In genomic region chr1:166296971-166297370, GRCm38 (mm10) we compare ENCODE assay signal across 28 mouse cellular contexts. TPM values are rescaled to one million over a fixed set of nuclear protein-coding genes. Genes with fewer than 3 reads are reported as not detected.
A peak's percentile ranks its signal among the peaks of the same experiment; 100 is the strongest.
DNase-seq lines count a peak whose midpoint lies in the region; ATAC-seq lines count a peak whose summit lies in the region.
"Had no signal": no experiment of that assay in that cellular context is flagged by ENCODE, and none has a peak within 500 bp of the region (broad histone marks: within the 10 kb centered on the region; RNA-seq: fewer than 3 reads in every experiment).

No protein-coding gene starts in this region.

- no peaks in the 10 kb centered on the region for H3K4me1 ChIP-seq in liver, embryonic 11.5 days (replicated peaks; ENCODE audit: control insufficient read depth, insufficient read depth, low read length)
- H3K4me1 ChIP-seq in liver, embryonic 12.5 days = no peaks in the 10 kb centered on the region
- H3K4me1 ChIP-seq: embryonic facial prominence, embryonic 15.5 days; heart, embryonic 10.5 days; limb, embryonic 12.5 days; liver, embryonic 13.5 days; megakaryocyte, embryonic 14.5 days; midbrain, embryonic 13.5 days; neural tube, embryonic 12.5 days had no signal

- H3K9me3 ChIP-seq in liver, embryonic 11.5 days (ENCODE audit: control insufficient read depth, low read length) = no peaks in the 10 kb centered on the region
- H3K9me3 ChIP-seq in liver, embryonic 12.5 days (replicated peaks) = no peaks in the 10 kb centered on the region
- H3K9me3 ChIP-seq: embryonic facial prominence, embryonic 15.5 days; heart, embryonic 10.5 days; hindbrain, embryonic 15.5 days; limb, embryonic 12.5 days; liver, embryonic 13.5 days; megakaryocyte, embryonic 14.5 days; midbrain, embryonic 13.5 days; neural tube, embryonic 12.5 days had no signal

- no peak overlapping the region for H3K27ac ChIP-seq in liver, embryonic 11.5 days (ENCODE audit: low read depth, low read length)
- H3K27ac ChIP-seq in liver, embryonic 12.5 days = no peak overlapping the region
- H3K27ac ChIP-seq: embryonic facial prominence, embryonic 15.5 days; heart, embryonic 10.5 days; hindbrain, embryonic 15.5 days; kidney, postnatal 0 days; limb, embryonic 12.5 days; liver, embryonic 13.5 days; midbrain, embryonic 13.5 days; neural tube, embryonic 12.5 days had no signal

- peak; percentile 66 for DNase-seq in adrenal gland, adult 2 months
- no peak for DNase-seq in adrenal gland, postnatal 25 days
- peak; percentile 24 for DNase-seq in liver, embryonic 11.5 days (ENCODE audit: low spot score)
- DNase-seq in adrenal gland, postnatal 36 days = peak; percentile 51 to 68
- DNase-seq in frontal cortex, postnatal 14 days (ENCODE audit: low spot score in 2 of 2) = no peak
- no peak for DNase-seq in ovary, postnatal 14 days (ENCODE audit: low spot score)
- DNase-seq: heart, postnatal 4 days; liver, embryonic 13.5 days; lung, postnatal 36 days; thymus, adult 2 months; thymus, postnatal 4 days had no signal

- H3K27me3 ChIP-seq in liver, embryonic 11.5 days (replicated peaks; ENCODE audit: control insufficient read depth, insufficient read depth, low read length) = no peaks in the 10 kb centered on the region
- 0 out of 2 replicates have a peak, but pooled peaks cover 8% of the 10 kb centered on the region for H3K27me3 ChIP-seq in liver, embryonic 12.5 days (replicated peaks)
- H3K27me3 ChIP-seq: embryonic facial prominence, embryonic 15.5 days; hindbrain, embryonic 15.5 days; limb, embryonic 12.5 days; midbrain, embryonic 13.5 days; neural tube, embryonic 12.5 days; Patski had no signal

- no peaks in the 10 kb centered on the region for H3K36me3 ChIP-seq in liver, embryonic 11.5 days (ENCODE audit: control insufficient read depth, insufficient read depth, low read length)
- no peaks in the 10 kb centered on the region for H3K36me3 ChIP-seq in liver, embryonic 12.5 days
- H3K36me3 ChIP-seq: embryonic facial prominence, embryonic 15.5 days; heart, embryonic 10.5 days; hindbrain, embryonic 15.5 days; limb, embryonic 12.5 days; liver, embryonic 13.5 days; neural tube, embryonic 12.5 days had no signal

- no peak overlapping the region for H3K4me3 ChIP-seq in liver, embryonic 11.5 days (ENCODE audit: low read depth, low read length)
- H3K4me3 ChIP-seq in liver, embryonic 12.5 days = no peak overlapping the region
- H3K4me3 ChIP-seq: embryonic facial prominence, embryonic 15.5 days; heart, embryonic 10.5 days; hindbrain, embryonic 15.5 days; limb, embryonic 12.5 days; liver, embryonic 13.5 days; megakaryocyte, embryonic 14.5 days; midbrain, embryonic 13.5 days; neural tube, embryonic 12.5 days had no signal

- WGBS in liver, embryonic 11.5 days = 78% methylated on average over 8 of the region's 8 CpGs
- WGBS in liver, embryonic 12.5 days (ENCODE audit: insufficient replicate concordance) = 69% methylated on average over 8 of the region's 8 CpGs

- H3K4me2 ChIP-seq in liver, embryonic 11.5 days = no peak overlapping the region
- no peak overlapping the region for H3K4me2 ChIP-seq in liver, embryonic 12.5 days
- H3K4me2 ChIP-seq: embryonic facial prominence, embryonic 15.5 days; hindbrain, embryonic 15.5 days; limb, embryonic 12.5 days; liver, embryonic 13.5 days; midbrain, embryonic 13.5 days; neural tube, embryonic 12.5 days had no signal

- no peak overlapping the region for H3K9ac ChIP-seq in liver, embryonic 11.5 days (ENCODE audit: low read depth, low read length)
- no peak overlapping the region for H3K9ac ChIP-seq in liver, embryonic 12.5 days
- H3K9ac ChIP-seq: embryonic facial prominence, embryonic 15.5 days; hindbrain, embryonic 15.5 days; limb, embryonic 12.5 days; liver, embryonic 13.5 days; lung, embryonic 14.5 days; midbrain, embryonic 13.5 days; neural tube, embryonic 12.5 days had no signal

- no peak for ATAC-seq in liver, embryonic 11.5 days (replicated peaks; ENCODE audit: low FRiP score)
- no peak for ATAC-seq in liver, embryonic 12.5 days
- ATAC-seq: CD4-positive, CD25-positive, alpha-beta regulatory T cell, adult 4 months; forebrain, embryonic 14.5 days; midbrain, embryonic 13.5 days; Patski had no signal

RNA-seq across cellular contexts. Expression of gene Ildr2, which starts 43.0 kb away (rescaled TPM):
- 10 to 100 TPM in 1 of 2 experiments, 1 to 10 TPM in 1; 3.1 to 11.2 TPM for total RNA-seq in adrenal gland, adult 2 months (2021)
- polyA plus RNA-seq in adrenal gland, adult 2 months (2012; rRNA removed) = 2.0 and 3.6 TPM in 2 replicates
- 3.2 and 4.6 TPM in 2 replicates for total RNA-seq in adrenal gland, postnatal 25 days (2021)
- polyA plus RNA-seq in liver, embryonic 11.5 days (2014; fragmentation: Nextera tagmentation; extraction: Ambion mirVana) = 0.43 and 0.53 TPM in 2 replicates
- 0.12 and 0.41 TPM in 2 replicates for polyA plus RNA-seq in liver, embryonic 12.5 days (2016; fragmentation: Nextera tagmentation; extraction: Ambion mirVana)
- 1 to 10 TPM; 4.1 to 8.0 TPM for total RNA-seq in adrenal gland, postnatal 36 days (2021)
- polyA plus RNA-seq: CD4-positive, CD25-positive, alpha-beta regulatory T cell, adult 4 months had no signal

RNA-seq across cellular contexts. Expression of gene Mael, which starts 58.4 kb away (rescaled TPM):
- not detected for total RNA-seq in adrenal gland, adult 2 months (2021)
- not detected in 2 replicates for polyA plus RNA-seq in adrenal gland, adult 2 months (2012; rRNA removed)
- total RNA-seq in adrenal gland, postnatal 25 days (2021) = not detected in 2 replicates
- polyA plus RNA-seq in liver, embryonic 11.5 days (2014; fragmentation: Nextera tagmentation; extraction: Ambion mirVana) = not detected in 2 replicates
- polyA plus RNA-seq in liver, embryonic 12.5 days (2016; fragmentation: Nextera tagmentation; extraction: Ambion mirVana) = not detected in 2 replicates
- not detected for total RNA-seq in adrenal gland, postnatal 36 days (2021)
- total RNA-seq: heart, postnatal 4 days; left cerebral cortex, postnatal 14 days had no signal
- polyA plus RNA-seq: CD4-positive, CD25-positive, alpha-beta regulatory T cell, adult 4 months; embryonic facial prominence, embryonic 15.5 days; forebrain, embryonic 14.5 days; intestine, embryonic 14.5 days; kidney, postnatal 0 days; limb, embryonic 12.5 days; liver, embryonic 13.5 days; lung, embryonic 14.5 days; midbrain, embryonic 13.5 days; neural tube, embryonic 12.5 days; Patski; small intestine, adult 2 months; stomach, embryonic 16.5 days had no signal

Comparison
In these comparisons a context has a peak if more than half of its experiments do, and no peak if none do; other contexts are left out.
1. DNase-seq: peak in adrenal gland, adult 2 months (single experiment), liver, embryonic 11.5 days (single experiment) and adrenal gland, postnatal 36 days (2 of 2); none in adrenal gland, postnatal 25 days (single experiment), frontal cortex, postnatal 14 days (0 of 2) and ovary, postnatal 14 days (single experiment).